ENCODE assay signal across 12 mouse cellular contexts in genomic region chr8:114455953-114456352, GRCm38 (mm10). TPM values are rescaled to one million over a fixed set of nuclear protein-coding genes. Genes with fewer than 3 reads are reported as not detected.
DNase-seq lines count a peak whose midpoint lies in the region; ATAC-seq and TF ChIP-seq lines count a peak whose summit lies in the region.
"Had no signal": no experiment of that assay in that cellular context is flagged by ENCODE, and none has a peak within 500 bp of the region (broad histone marks: within the 10 kb centered on the region; RNA-seq: fewer than 3 reads in every experiment).

No protein-coding gene starts in this region.

- TF ChIP-seq POLR2A in lung, adult 2 months (IDR thresholded peaks at IDR 0.05; ENCODE audit: borderline replicate concordance, extremely low read depth, low read depth, low read length) = no peak

- H3K9me3 ChIP-seq in embryonic facial prominence, embryonic 13.5 days = no peaks in the 10 kb centered on the region
- H3K9me3 ChIP-seq in embryonic facial prominence, embryonic 10.5 days = no peaks in the 10 kb centered on the region
- H3K9me3 ChIP-seq in heart, embryonic 13.5 days = no peaks in the 10 kb centered on the region
- H3K9me3 ChIP-seq in midbrain, embryonic 16.5 days (replicated peaks; ENCODE audit: control insufficient read depth, low read length, poor library complexity, severe bottlenecking) = no peaks in the 10 kb centered on the region
- H3K9me3 ChIP-seq: embryonic facial prominence, embryonic 12.5 days; limb, embryonic 15.5 days had no signal

- no peak overlapping the region for H3K4me3 ChIP-seq in embryonic facial prominence, embryonic 13.5 days
- H3K4me3 ChIP-seq in embryonic facial prominence, embryonic 10.5 days = no peak overlapping the region
- peak overlapping the region; percentile 40 for H3K4me3 ChIP-seq in heart, embryonic 13.5 days
- H3K4me3 ChIP-seq in lung, adult 2 months (replicated peaks; ENCODE audit: extremely low read depth, low read depth, low read length) = no peak overlapping the region
- H3K4me3 ChIP-seq in midbrain, embryonic 16.5 days (ENCODE audit: low read depth, low read length) = no peak overlapping the region
- H3K4me3 ChIP-seq: embryonic facial prominence, embryonic 12.5 days; limb, embryonic 15.5 days had no signal

- no peaks in the 10 kb centered on the region for H3K27me3 ChIP-seq in embryonic facial prominence, embryonic 13.5 days
- no peaks in the 10 kb centered on the region for H3K27me3 ChIP-seq in embryonic facial prominence, embryonic 10.5 days (replicated peaks; ENCODE audit: low read depth, poor library complexity, severe bottlenecking)
- no peaks in the 10 kb centered on the region for H3K27me3 ChIP-seq in heart, embryonic 13.5 days (replicated peaks)
- H3K27me3 ChIP-seq in midbrain, embryonic 16.5 days (ENCODE audit: control insufficient read depth, insufficient read depth, low read depth, low read length) = peaks cover 2% of the 10 kb centered on the region
- H3K27me3 ChIP-seq: embryonic facial prominence, embryonic 12.5 days had no signal

- no peak overlapping the region for H3K9ac ChIP-seq in embryonic facial prominence, embryonic 13.5 days
- peak overlapping the region; percentile 77 for H3K9ac ChIP-seq in heart, embryonic 13.5 days
- no peak overlapping the region for H3K9ac ChIP-seq in midbrain, embryonic 16.5 days (ENCODE audit: low read depth, low read length)
- H3K9ac ChIP-seq: embryonic facial prominence, embryonic 12.5 days; limb, embryonic 15.5 days had no signal

- peaks cover 5% of the 10 kb centered on the region; the same call in 1 of the 2 replicates for H3K4me1 ChIP-seq in embryonic facial prominence, embryonic 13.5 days
- H3K4me1 ChIP-seq in embryonic facial prominence, embryonic 10.5 days = peaks cover 22% of the 10 kb centered on the region; the same call in 1 of the 2 replicates
- peaks cover 33% of the 10 kb centered on the region for H3K4me1 ChIP-seq in heart, embryonic 13.5 days
- no peaks in the 10 kb centered on the region for H3K4me1 ChIP-seq in lung, adult 2 months (ENCODE audit: control insufficient read depth, insufficient read depth, low read length)
- peaks cover 5% of the 10 kb centered on the region; the same call in 1 of the 2 replicates for H3K4me1 ChIP-seq in midbrain, embryonic 16.5 days (ENCODE audit: control insufficient read depth, insufficient read depth, low read length)
- H3K4me1 ChIP-seq: embryonic facial prominence, embryonic 12.5 days; limb, embryonic 15.5 days had no signal

- no peak for TF ChIP-seq CTCF in lung, adult 2 months (IDR thresholded peaks at IDR 0.05; ENCODE audit: insufficient read depth, low read length)

- DNase-seq in embryonic facial prominence, embryonic 10.5 days (ENCODE audit: low spot score) = no peak
- peak; percentile 24 for DNase-seq in ZHBTc4 (ENCODE audit: low read depth, low spot score)
- peak; percentile 53 for DNase-seq in lung, adult 2 months
- no peak for DNase-seq in B cell, adult 2 months
- DNase-seq in urinary bladder, adult 2 months (ENCODE audit: low spot score) = no peak
- DNase-seq: thymus, adult 18-20 months had no signal

- H3K4me2 ChIP-seq in embryonic facial prominence, embryonic 13.5 days = peak overlapping the region; percentile 14; the same call in 1 of the 2 replicates
- H3K4me2 ChIP-seq in heart, embryonic 13.5 days = peak overlapping the region; percentile 64
- H3K4me2 ChIP-seq in midbrain, embryonic 16.5 days (ENCODE audit: low read length) = no peak overlapping the region
- H3K4me2 ChIP-seq: embryonic facial prominence, embryonic 12.5 days; limb, embryonic 15.5 days had no signal

- no peak overlapping the region for H3K27ac ChIP-seq in embryonic facial prominence, embryonic 13.5 days
- H3K27ac ChIP-seq in embryonic facial prominence, embryonic 10.5 days (replicated peaks) = no peak overlapping the region; the same call in 1 of the 2 replicates
- peak overlapping the region; percentile 87 for H3K27ac ChIP-seq in heart, embryonic 13.5 days (replicated peaks)
- H3K27ac ChIP-seq in midbrain, embryonic 16.5 days (ENCODE audit: low read length) = no peak overlapping the region
- H3K27ac ChIP-seq: embryonic facial prominence, embryonic 12.5 days; limb, embryonic 15.5 days had no signal

- no peaks in the 10 kb centered on the region for H3K36me3 ChIP-seq in embryonic facial prominence, embryonic 13.5 days
- no peaks in the 10 kb centered on the region for H3K36me3 ChIP-seq in embryonic facial prominence, embryonic 10.5 days (replicated peaks)
- H3K36me3 ChIP-seq in heart, embryonic 13.5 days = no peaks in the 10 kb centered on the region
- H3K36me3 ChIP-seq in midbrain, embryonic 16.5 days (ENCODE audit: control insufficient read depth, insufficient read depth, low read length) = no peaks in the 10 kb centered on the region
- H3K36me3 ChIP-seq: embryonic facial prominence, embryonic 12.5 days; limb, embryonic 15.5 days had no signal

- WGBS in embryonic facial prominence, embryonic 13.5 days = 54% methylated on average over 15 of the region's 15 CpGs
- 76% methylated on average over 15 of the region's 15 CpGs for WGBS in embryonic facial prominence, embryonic 10.5 days
- WGBS in heart, embryonic 13.5 days = 34% methylated on average over 15 of the region's 15 CpGs
- WGBS in lung, adult 2 months = 73% methylated on average over 15 of the region's 15 CpGs
- WGBS in midbrain, embryonic 16.5 days = 78% methylated on average over 15 of the region's 15 CpGs

- no peak for ATAC-seq in embryonic facial prominence, embryonic 13.5 days (ENCODE audit: insufficient number of reproducible peaks, insufficient read depth, low FRiP score, low TSS enrichment, low read depth)
- ATAC-seq in heart, embryonic 13.5 days (ENCODE audit: extremely low read depth, insufficient number of reproducible peaks, low FRiP score, low TSS enrichment) = peak; percentile 48; the same call in 1 of the 2 replicates
- no peak for ATAC-seq in midbrain, embryonic 16.5 days

RNA-seq across cellular contexts. Expression of gene Wwox, which starts 16.5 kb away (rescaled TPM):
- polyA plus RNA-seq in embryonic facial prominence, embryonic 13.5 days (2015; fragmentation: Nextera tagmentation; extraction: Ambion mirVana) = 11.5 and 13.9 TPM in 2 replicates
- 9.4 and 9.9 TPM in 2 replicates for polyA plus RNA-seq in embryonic facial prominence, embryonic 10.5 days (2016; fragmentation: Nextera tagmentation; extraction: Ambion mirVana)
- 9.0 and 9.9 TPM in 2 replicates for polyA plus RNA-seq in heart, embryonic 13.5 days (2015; fragmentation: Nextera tagmentation; extraction: Ambion mirVana)
- 8.5 and 8.7 TPM in 2 replicates for polyA plus RNA-seq in lung, adult 2 months (2012; rRNA removed)
- polyA plus RNA-seq in urinary bladder, adult 2 months (2012; rRNA removed) = 7.9 and 10.1 TPM in 2 replicates
- polyA plus RNA-seq in midbrain, embryonic 16.5 days (2015; fragmentation: Nextera tagmentation; extraction: Ambion mirVana) = 11.6 and 13.3 TPM in 2 replicates

RNA-seq across cellular contexts. Expression of gene Clec3a, which starts 38.1 kb away (rescaled TPM):
- not detected in 2 replicates for polyA plus RNA-seq in embryonic facial prominence, embryonic 13.5 days (2015; fragmentation: Nextera tagmentation; extraction: Ambion mirVana)
- polyA plus RNA-seq in embryonic facial prominence, embryonic 10.5 days (2016; fragmentation: Nextera tagmentation; extraction: Ambion mirVana) = not detected in 2 replicates
- not detected in 2 replicates for polyA plus RNA-seq in heart, embryonic 13.5 days (2015; fragmentation: Nextera tagmentation; extraction: Ambion mirVana)
- not detected in 2 replicates for polyA plus RNA-seq in lung, adult 2 months (2012; rRNA removed)
- not detected in 2 replicates for polyA plus RNA-seq in urinary bladder, adult 2 months (2012; rRNA removed)
- not detected in 2 replicates for polyA plus RNA-seq in midbrain, embryonic 16.5 days (2015; fragmentation: Nextera tagmentation; extraction: Ambion mirVana)
- polyA plus RNA-seq: neural tube, embryonic 14.5 days had no signal

Comparison
In these comparisons a context has a peak if more than half of its experiments do, and no peak if none do; other contexts are left out.
1. DNase-seq: peak in ZHBTc4 (single experiment) and lung, adult 2 months (single experiment); none in embryonic facial prominence, embryonic 10.5 days (single experiment), B cell, adult 2 months (0 of 2) and urinary bladder, adult 2 months (single experiment).